Mouse (Mus musculus) midbrain, postnatal 0 days (tissue): ENCODE measurements around the gene Crkl. TPM values are rescaled to one million over a fixed set of nuclear protein-coding genes. Genes with fewer than 3 reads are reported as not detected.

Experiments
- ATAC-seq: fragments of 200-750 bp; cut with Nextera tagmentation; 2 replicates; pipeline ENCODE4 v1.8.0; 2017; ENCODE audit warnings: moderate number of reproducible peaks, mild to moderate bottlenecking, moderate TSS enrichment, moderate library complexity; ENCODE audit not compliant: low FRiP score
- DNase-seq: peaks from one replicate; pipeline ENCODE4 v3.0.0-alpha.2; 2015; ENCODE audit warnings: low spot score
- H3K27ac ChIP-seq: fragments of 300-500 bp; sonication (generic); 2 replicates; pipeline ENCODE4 v1.5.1; 2014; ENCODE audit warnings: low read depth, mild to moderate bottlenecking, low read length, mixed read lengths
- H3K27me3 ChIP-seq: fragments of 300-500 bp; sonication (generic); 2 replicates; pipeline ENCODE4 v1.6.1; 2014; ENCODE audit warnings: low read length, control low read depth, mixed read lengths; ENCODE audit not compliant: insufficient read depth
- H3K36me3 ChIP-seq: fragments of 300-500 bp; sonication (generic); 2 replicates; pipeline ENCODE4 v1.6.1; 2014; ENCODE audit warnings: low read length, control low read depth, mixed read lengths; ENCODE audit not compliant: insufficient read depth
- H3K4me1 ChIP-seq: fragments of 300-500 bp; sonication (generic); 2 replicates; pipeline ENCODE4 v1.6.1; 2014; ENCODE audit warnings: mild to moderate bottlenecking, control low read depth, antibody characterized with exemption, low read length, mixed read lengths; ENCODE audit not compliant: insufficient read depth
- H3K4me2 ChIP-seq: fragments of 300-500 bp; sonication (generic); 2 replicates; pipeline ENCODE4 v1.6.1; 2014; ENCODE audit warnings: low read depth, mild to moderate bottlenecking, low read length, mixed read lengths; ENCODE audit not compliant: poor library complexity, severe bottlenecking
- H3K4me3 ChIP-seq: fragments of 300-500 bp; sonication (generic); 2 replicates; pipeline ENCODE4 v1.5.1; 2014; ENCODE audit warnings: low read depth, mild to moderate bottlenecking, low read length, moderate library complexity
- H3K9ac ChIP-seq: fragments of 300-500 bp; sonication (generic); replicated peaks from 2 replicates; pipeline ENCODE4 v1.6.1; 2014; ENCODE audit warnings: mild to moderate bottlenecking, low read length, moderate library complexity, mixed read lengths; ENCODE audit not compliant: poor library complexity, severe bottlenecking
- H3K9me3 ChIP-seq: fragments of 300-500 bp; sonication (generic); 2 replicates; pipeline ENCODE4 v1.6.1; 2016; ENCODE audit warnings: low read length, control low read depth
- CTCF ChIP-seq: IDR thresholded peaks from 2 replicates; pipeline ENCODE4 v1.5.1; 2016; ENCODE audit warnings: antibody characterized with exemption, mild to moderate bottlenecking
- WGBS: fragments of 180-500 bp; shearing (Covaris S2); extraction: QIAGEN DNeasy Blood & Tissue Kit; methylation state at CpG from one replicate; pipeline ENCODE4 v1.1.7; 2014; 5-methylcytosine and 5-hydroxymethylcytosine counted together
- polyA plus RNA-seq: library from polyadenylated mRNA; unstranded; fragments of >200 nt; fragmentation: Nextera tagmentation; extraction: Ambion mirVana; gene quantifications from 2 replicates; pipeline ENCODE4 v1.2.1, GENCODE M21; 2015
- total RNA-seq: library from RNA; depleted of rRNA; stranded (reverse); fragments of >200 nt; gene quantifications from 2 replicates; pipeline ENCODE4 v1.2.3, GENCODE M21; 2014

The Crkl gene
- total and polyA plus RNA-seq, 2 experiments from 2014 or later = 47.8 to 61.1 TPM

- 0 out of 2 replicates have a peak overlapping the region, but pooled peaks have one; percentile 40 for H3K9ac ChIP-seq
- H3K27ac ChIP-seq = no peak overlapping the region
- H3K27me3 ChIP-seq = 0 out of 2 replicates have a peak, but pooled peaks cover 4% of the 10 kb centered on the region
- peaks cover 7% of the 10 kb centered on the region; the same call in 1 of the 2 replicates for H3K4me1 ChIP-seq
- no peak for ATAC-seq
- H3K4me2 ChIP-seq = peak overlapping the region; percentile 76
- H3K9me3 ChIP-seq = no peaks in the 10 kb centered on the region
- H3K4me3 ChIP-seq = peak overlapping the region; percentile 36
- peak; percentile 54 for TF ChIP-seq CTCF
- WGBS = 47% methylated on average over 14 of the region's 14 CpGs
- no peak for DNase-seq
- peaks cover 20% of the 10 kb centered on the region for H3K36me3 ChIP-seq
Observed at GRCm38 (mm10) chr16:17488478-17489468, 37.0 kb downstream of the Crkl start.

- Histone ChIP-seq H3K4me1 (peaks cover 7% of the 10 kb centered on the region; the same call in 1 of the 2 replicates), H3K9me3 (no peaks in the 10 kb centered on the region), H3K36me3 (peaks cover 13% of the 10 kb centered on the region), H3K4me3 (peak within 1 kb of the TSS; percentile 36), H3K9ac (peak within 1 kb of the TSS; percentile 40; the same call in 1 of the 2 replicates), H3K4me2 (peak within 1 kb of the TSS; percentile 76), H3K27ac (no peak within 1 kb of the TSS), H3K27me3 (0 out of 2 replicates have a peak, but pooled peaks cover 4% of the 10 kb centered on the region)
- TF ChIP-seq CTCF = no peak
- WGBS = 2% methylated on average over 47 of the region's 47 CpGs
- no peak for DNase-seq
- ATAC-seq = peak; percentile 35; the same call in 1 of the 2 replicates
Observed at GRCm38 (mm10) chr16:17489469-17490111, 37.8 kb downstream of the Crkl start, which contains the start of gene Aifm3. Gene Aifm3, plus strand, starts transcription at chr16:17489611.

- H3K9ac ChIP-seq = no peak overlapping the region
- peaks cover 7% of the 10 kb centered on the region; the same call in 1 of the 2 replicates for H3K4me1 ChIP-seq
- DNase-seq (peak; percentile 22), ATAC-seq (no peak)
- no peak overlapping the region for H3K4me3 ChIP-seq
- H3K9me3 ChIP-seq = no peaks in the 10 kb centered on the region
- TF ChIP-seq CTCF = no peak
- 89% methylated on average over 5 of the region's 5 CpGs for WGBS
- no peak overlapping the region for H3K4me2 ChIP-seq
- 0 out of 2 replicates have a peak, but pooled peaks cover 4% of the 10 kb centered on the region for H3K27me3 ChIP-seq
- no peak overlapping the region for H3K27ac ChIP-seq
- peaks cover 7% of the 10 kb centered on the region; the same call in 1 of the 2 replicates for H3K36me3 ChIP-seq
Observed at GRCm38 (mm10) chr16:17491154-17491553, 39.4 kb downstream of the Crkl start.

DNA sequence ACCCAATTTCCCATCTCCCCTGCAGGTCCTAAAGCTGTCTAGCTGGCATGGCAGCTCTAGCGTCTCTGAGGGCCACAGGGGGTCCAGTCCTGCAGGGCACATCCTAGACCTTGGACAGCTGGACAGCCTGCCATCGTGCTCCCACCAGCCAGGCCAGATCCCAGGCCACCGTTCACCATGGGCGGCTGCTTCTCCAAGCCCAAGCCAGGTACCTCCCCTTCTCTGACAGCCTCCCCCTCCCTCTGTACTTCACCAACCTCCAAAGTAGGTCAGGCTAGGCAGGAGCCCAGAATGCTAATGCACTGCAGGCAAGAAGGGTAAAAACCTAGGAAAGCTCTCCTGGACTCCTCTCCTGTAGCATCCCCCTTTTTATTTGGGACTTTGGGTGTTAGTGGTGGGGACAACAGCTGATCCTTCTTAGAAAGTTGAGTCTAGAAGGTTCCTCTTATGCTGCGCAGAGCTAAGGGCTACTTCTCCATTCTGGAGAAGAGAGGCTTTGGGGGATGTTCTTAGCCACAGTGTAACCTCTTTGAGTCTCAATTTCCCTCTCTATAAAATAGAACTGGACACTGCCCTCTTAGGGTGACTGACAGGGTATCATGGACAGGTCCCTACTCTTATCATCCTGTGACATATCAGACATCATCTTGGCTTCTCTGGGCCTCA lies 40.2 kb downstream of the Crkl start:
- TF ChIP-seq CTCF = no peak
- no peak overlapping the region for H3K4me3 ChIP-seq
- no peak for DNase-seq
- H3K9me3 ChIP-seq = no peaks in the 10 kb centered on the region
- no peak overlapping the region for H3K9ac ChIP-seq
- H3K36me3 ChIP-seq = peaks cover 7% of the 10 kb centered on the region; the same call in 1 of the 2 replicates
- H3K4me2 ChIP-seq = no peak overlapping the region
- no peak for ATAC-seq
- peaks cover 7% of the 10 kb centered on the region; the same call in 1 of the 2 replicates for H3K4me1 ChIP-seq
- no peak overlapping the region for H3K27ac ChIP-seq
- 0 out of 2 replicates have a peak, but pooled peaks cover 4% of the 10 kb centered on the region for H3K27me3 ChIP-seq
- 63% methylated on average over 5 of the region's 5 CpGs for WGBS

DNA sequence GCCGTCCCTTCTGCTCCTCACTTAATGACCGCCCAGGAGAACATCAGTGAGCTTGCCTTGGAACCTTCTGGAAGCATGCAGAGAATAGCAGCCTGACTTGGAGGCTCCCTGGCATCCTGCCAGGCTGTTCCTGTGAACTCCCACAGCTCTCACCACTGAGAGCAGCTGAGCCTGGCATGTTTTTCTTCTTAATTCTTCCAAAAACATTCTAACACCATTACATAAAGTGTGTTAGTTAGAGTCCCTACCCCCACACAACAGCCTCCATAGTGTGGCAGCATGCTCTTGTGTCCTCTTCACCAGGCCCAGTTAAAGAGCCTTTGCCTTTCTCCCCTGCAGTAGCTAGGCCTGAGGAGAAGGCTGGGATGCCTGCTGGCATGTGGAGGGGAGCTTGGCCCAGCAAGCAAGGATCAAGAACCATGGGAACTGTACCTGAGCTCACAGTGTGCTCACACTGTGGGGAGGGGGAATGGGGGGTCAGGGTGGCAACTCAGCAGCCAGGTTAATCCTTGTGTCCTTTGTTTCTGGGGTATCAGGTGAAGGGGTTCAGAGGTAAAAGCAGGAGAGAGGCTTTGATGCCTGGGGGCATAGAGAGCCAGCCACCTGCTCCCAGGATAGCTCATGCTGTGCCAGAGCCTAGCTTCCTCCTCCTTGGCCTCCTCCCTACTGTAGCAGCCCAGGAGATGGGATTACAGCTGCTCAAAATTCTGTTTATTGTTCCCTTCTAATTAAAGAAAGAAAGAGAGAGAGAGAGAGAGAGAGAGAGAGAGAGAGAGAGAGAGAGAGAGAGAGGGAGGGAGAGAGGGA lies 44.9 kb downstream of the Crkl start:
- ATAC-seq (no peak), DNase-seq (peak; percentile 80)
- H3K4me3 ChIP-seq = no peak overlapping the region
- 50% methylated on average over 2 of the region's 2 CpGs for WGBS
- H3K9me3 ChIP-seq = no peaks in the 10 kb centered on the region
- no peaks in the 10 kb centered on the region for H3K36me3 ChIP-seq
- 0 out of 2 replicates have a peak, but pooled peaks cover 6% of the 10 kb centered on the region for H3K4me1 ChIP-seq
- no peak overlapping the region for H3K9ac ChIP-seq
- H3K27me3 ChIP-seq = no peaks in the 10 kb centered on the region
- no peak for TF ChIP-seq CTCF
- H3K27ac ChIP-seq = peak overlapping the region; percentile 19; the same call in 1 of the 2 replicates
- no peak overlapping the region for H3K4me2 ChIP-seq
